Mouse (Mus musculus) T-cell, adult 2 months (primary cell): ENCODE results near the gene 1110059E24Rik.
A peak's percentile ranks its signal among the peaks of the same experiment; 100 is the strongest.

ENCODE experiments used
- DNase-seq: peaks from one replicate; pipeline ENCODE4 v3.0.0; 2022; ENCODE audit warnings: low spot score

Gene 1110059E24Rik

DNA sequence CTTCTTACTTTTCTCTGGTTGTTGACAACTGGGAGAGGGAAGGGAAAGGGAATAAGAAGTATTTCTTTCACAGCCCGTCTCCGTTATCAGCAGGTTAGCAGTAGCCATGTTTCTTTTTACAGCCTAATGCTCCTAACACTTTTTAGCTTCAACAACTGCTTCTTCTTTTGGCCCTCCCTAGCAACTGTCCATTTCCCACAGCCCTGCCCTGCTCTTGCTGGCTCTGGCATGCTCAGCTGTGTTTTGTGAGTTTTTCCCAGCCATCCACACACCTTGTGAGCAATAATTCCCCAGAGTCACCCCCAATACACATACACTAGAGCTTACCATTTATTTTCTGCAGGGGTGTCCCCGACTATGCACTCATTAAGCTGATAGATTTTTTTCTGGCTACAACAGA is 75.3 kb downstream of the 1110059E24Rik start:
- DNase-seq = no peak

DNA sequence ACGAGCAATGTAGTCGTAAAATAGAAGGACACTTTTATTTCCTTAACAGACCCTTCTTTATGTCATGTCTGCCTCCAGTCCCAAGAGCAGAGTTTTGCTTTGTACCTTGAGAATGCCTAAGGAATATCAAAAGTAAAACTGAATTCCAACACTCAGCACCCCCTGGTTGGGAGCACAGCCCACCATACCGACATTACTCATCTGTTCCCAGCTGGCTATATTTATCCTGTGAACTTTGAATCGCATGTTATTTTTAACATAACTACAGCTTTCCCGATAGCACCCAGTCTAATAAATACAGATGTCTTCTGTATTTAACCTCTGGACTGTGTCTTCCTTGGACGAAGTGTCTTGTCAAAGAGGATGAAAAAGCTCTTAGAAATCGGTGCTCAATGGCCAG is 80.8 kb downstream of the 1110059E24Rik start:
- DNase-seq = no peak

- DNase-seq = peak; percentile 72
These were observed 81.4 kb downstream of the 1110059E24Rik start for GRCm38 (mm10) chr19:21571223-21571980.

DNA sequence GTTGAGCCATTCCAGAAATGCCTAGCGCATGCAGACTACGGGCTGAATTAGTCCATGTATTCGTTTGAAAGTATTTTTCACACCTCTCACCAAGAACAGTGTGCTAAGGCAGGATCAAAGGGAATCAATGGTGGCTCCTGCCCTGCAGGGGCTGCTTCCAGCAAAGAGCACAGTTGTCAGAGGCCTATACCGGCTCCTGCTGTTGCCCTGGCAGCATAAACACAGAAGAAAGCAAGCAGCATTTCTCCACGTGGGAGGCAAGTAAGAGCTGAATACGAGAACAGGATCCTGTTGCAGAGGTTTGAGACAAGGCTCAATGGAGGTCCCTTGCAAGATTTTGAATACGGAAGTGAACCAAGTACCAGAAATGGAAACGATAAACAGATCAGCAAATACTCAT is 82.0 kb downstream of the 1110059E24Rik start:
- no peak for DNase-seq

- DNase-seq = no peak
These were observed 84.1 kb downstream of the 1110059E24Rik start for GRCm38 (mm10) chr19:21568528-21569185.

DNA sequence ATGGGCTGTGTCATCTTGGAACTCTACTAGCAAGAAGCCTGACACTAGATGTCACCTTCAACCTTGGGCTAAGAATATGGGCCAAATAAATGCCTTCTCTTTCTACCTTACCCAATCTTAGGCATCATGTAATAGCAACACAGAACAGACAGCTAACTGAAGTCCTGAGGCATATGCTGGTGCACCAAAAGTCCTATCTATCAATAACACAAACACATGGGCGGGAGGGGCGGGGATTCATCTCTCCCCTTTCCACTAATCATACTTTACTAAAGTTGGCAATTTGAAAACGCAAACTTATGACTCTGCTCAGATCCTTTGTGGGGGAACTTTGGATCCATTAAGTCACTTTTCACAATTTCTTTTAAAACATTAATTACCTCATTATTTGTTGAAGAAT is 84.8 kb downstream of the 1110059E24Rik start:
- no peak for DNase-seq

DNA sequence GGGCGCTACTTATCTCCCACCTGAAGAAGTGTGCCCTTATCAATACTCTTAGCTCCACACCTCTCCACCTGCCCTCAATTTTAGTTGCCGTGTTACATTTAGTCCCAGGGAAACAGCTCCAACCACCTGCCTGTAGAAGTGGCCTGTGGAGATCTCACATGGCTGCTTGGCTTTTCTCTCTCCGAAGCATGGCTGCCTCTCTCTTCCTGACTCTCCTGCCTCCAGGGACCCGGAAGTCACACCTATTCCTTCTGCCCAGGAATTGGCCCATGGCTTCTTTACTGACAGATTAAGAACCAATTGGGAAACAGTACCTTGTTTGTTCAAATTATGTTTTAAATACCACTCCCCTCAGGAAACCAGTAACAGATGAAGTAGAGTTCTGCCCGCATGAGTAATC is 86.3 kb downstream of the 1110059E24Rik start:
- DNase-seq = no peak

GRCm38 (mm10) chr19:21564461-21564797 is 88.3 kb downstream of the 1110059E24Rik start:
- DNase-seq = no peak

- DNase-seq = peak; percentile 65
These were observed 88.9 kb downstream of the 1110059E24Rik start for GRCm38 (mm10) chr19:21563789-21564460.

GRCm38 (mm10) chr19:21562996-21563395 is 89.8 kb downstream of the 1110059E24Rik start:
- DNase-seq = no peak

GRCm38 (mm10) chr19:21552801-21553200 is 100.0 kb downstream of the 1110059E24Rik start:
- no peak for DNase-seq

- DNase-seq = no peak
These were observed 100.7 kb downstream of the 1110059E24Rik start for GRCm38 (mm10) chr19:21551921-21552536.

- DNase-seq = no peak
These were observed 103.1 kb downstream of the 1110059E24Rik start for GRCm38 (mm10) chr19:21549713-21550112.

- no peak for DNase-seq
These were observed 103.8 kb downstream of the 1110059E24Rik start for GRCm38 (mm10) chr19:21548947-21549346.

DNA sequence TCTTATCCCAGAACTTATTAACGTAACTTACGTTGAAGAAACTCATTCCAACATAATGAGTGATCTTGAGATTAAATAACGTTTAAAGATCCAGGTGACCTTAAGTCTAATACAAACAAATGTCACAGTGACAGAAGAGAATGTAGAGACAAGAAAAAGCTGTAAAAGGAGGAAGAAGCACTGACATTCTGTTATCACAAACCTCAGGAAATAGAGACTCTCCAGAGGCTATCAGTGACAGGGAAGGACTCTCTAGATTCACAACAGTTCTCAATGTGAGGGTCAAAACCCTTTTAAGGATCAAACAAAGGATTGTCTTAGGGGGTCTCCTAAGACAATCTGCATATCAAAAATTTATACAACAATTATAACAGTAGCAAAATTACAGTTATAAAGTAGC is 115.7 kb downstream of the 1110059E24Rik start:
- DNase-seq = no peak
